Mouse (Mus musculus): ENCODE results near the gene Slc25a38.

Slc25a38 gene

GRCm38 (mm10) chr9:120110211-120111018 lies at the start of gene Slc25a38:
Gene Slc25a38, plus strand, starts transcription at chr9:120110374.
- DNase-seq: peak; percentile 96

GRCm38 (mm10) chr9:120064317-120064716 lies 45.9 kb upstream of the Slc25a38 start:
- peak in 1 of 2 experiments; percentile 10 for DNase-seq

GRCm38 (mm10) chr9:120067609-120068008 lies 42.6 kb upstream of the Slc25a38 start:
- DNase-seq: no peak

GRCm38 (mm10) chr9:120068047-120068446 lies 42.1 kb upstream of the Slc25a38 start:
- peak in 1 of 2 experiments; percentile 7 for DNase-seq

GRCm38 (mm10) chr9:120069779-120070178 lies 40.4 kb upstream of the Slc25a38 start, which contains the start of gene Cx3cr1:
Gene Cx3cr1, minus strand, starts transcription at chr9:120069879.
- no peak for DNase-seq

GRCm38 (mm10) chr9:120071251-120071650 lies 38.9 kb upstream of the Slc25a38 start:
- DNase-seq: no peak

- peak; percentile 69 to 89 for DNase-seq
These were observed 37.0 kb upstream of the Slc25a38 start for GRCm38 (mm10) chr9:120073169-120073568.

GRCm38 (mm10) chr9:120074516-120074915 lies 35.7 kb upstream of the Slc25a38 start:
- DNase-seq: no peak

GRCm38 (mm10) chr9:120078241-120078640 lies 31.9 kb upstream of the Slc25a38 start:
- DNase-seq: peak in 1 of 2 experiments; percentile 15

GRCm38 (mm10) chr9:120079901-120080300 lies 30.3 kb upstream of the Slc25a38 start:
- no peak for DNase-seq

GRCm38 (mm10) chr9:120080546-120081108 lies 29.5 kb upstream of the Slc25a38 start:
- no peak for DNase-seq

GRCm38 (mm10) chr9:120081247-120081646 lies 28.9 kb upstream of the Slc25a38 start:
- DNase-seq: no peak

- no peak for DNase-seq
These were observed 28.2 kb upstream of the Slc25a38 start for GRCm38 (mm10) chr9:120081967-120082366.

- no peak for DNase-seq
These were observed 27.5 kb upstream of the Slc25a38 start for GRCm38 (mm10) chr9:120082691-120083090.

GRCm38 (mm10) chr9:120083158-120083894 lies 26.8 kb upstream of the Slc25a38 start:
- peak in 1 of 2 experiments; percentile 12 for DNase-seq

- no peak for DNase-seq
These were observed 25.8 kb upstream of the Slc25a38 start for GRCm38 (mm10) chr9:120084406-120084805.

GRCm38 (mm10) chr9:120089125-120089524 lies 21.0 kb upstream of the Slc25a38 start:
- peak in 1 of 2 experiments; percentile 8 for DNase-seq

GRCm38 (mm10) chr9:120091086-120091485 lies 19.1 kb upstream of the Slc25a38 start:
- peak in 1 of 2 experiments; percentile 13 for DNase-seq

- DNase-seq: peak in 1 of 2 experiments; percentile 3
These were observed 18.4 kb upstream of the Slc25a38 start, which contains the start of gene Ccr8 for GRCm38 (mm10) chr9:120091696-120092238. Gene Ccr8, plus strand, starts transcription at chr9:120092114.

- DNase-seq: peak in 1 of 2 experiments; percentile 14
These were observed 16.5 kb upstream of the Slc25a38 start for GRCm38 (mm10) chr9:120093701-120094100.

GRCm38 (mm10) chr9:120095886-120096285 lies 14.3 kb upstream of the Slc25a38 start:
- DNase-seq: peak in 1 of 2 experiments; percentile 12

GRCm38 (mm10) chr9:120098682-120099081 lies 11.5 kb upstream of the Slc25a38 start:
- DNase-seq: peak; percentile 37 to 73

GRCm38 (mm10) chr9:120099304-120099703 lies 10.9 kb upstream of the Slc25a38 start:
- DNase-seq: peak in 1 of 2 experiments; percentile 7
